Mouse (Mus musculus) spleen, adult 2 months (tissue): ENCODE results near the gene Tmem87b. TPM values are rescaled to one million over a fixed set of nuclear protein-coding genes. Genes with fewer than 3 reads are reported as not detected.
A peak's percentile ranks its signal among the peaks of the same experiment; 100 is the strongest.

ENCODE experiments used
- DNase-seq, 2 experiments: peaks; one replicate each; pipeline versions ENCODE4 v3.0.0 to v3.0.0-alpha.2; 2012 to 2021; ENCODE audit warnings: low spot score in 2 of 2, low read depth in 1 of 2
- H3K27ac ChIP-seq: fragments of 200-500 bp; 2 replicates; pipeline ENCODE4 v1.5.1; 2012; ENCODE audit warnings: low read length, inconsistent platforms; ENCODE audit not compliant: insufficient read depth
- H3K27me3 ChIP-seq: fragments of 200-500 bp; 2 replicates; pipeline ENCODE4 v1.6.1; 2012; ENCODE audit warnings: mild to moderate bottlenecking, moderate library complexity, low read length, inconsistent platforms; ENCODE audit not compliant: control insufficient read depth, insufficient read depth
- H3K36me3 ChIP-seq: fragments of 200-500 bp; 2 replicates; pipeline ENCODE4 v1.6.1; 2012; ENCODE audit warnings: mild to moderate bottlenecking, low read length, inconsistent platforms; ENCODE audit not compliant: control insufficient read depth, insufficient read depth
- H3K4me1 ChIP-seq: fragments of 200-500 bp; 2 replicates; pipeline ENCODE4 v1.6.1; 2011; ENCODE audit warnings: inconsistent platforms; ENCODE audit not compliant: control insufficient read depth, insufficient read depth, insufficient read length
- H3K4me3 ChIP-seq: fragments of 200-500 bp; 2 replicates; pipeline ENCODE4 v1.5.1; 2011; ENCODE audit warnings: mild to moderate bottlenecking, inconsistent platforms; ENCODE audit not compliant: insufficient read depth, insufficient read length; ENCODE audit errors: extremely low read depth
- CTCF ChIP-seq: fragments of 200-500 bp; IDR thresholded peaks from 2 replicates; pipeline ENCODE4 v1.5.1; 2011; ENCODE audit warnings: mild to moderate bottlenecking, inconsistent platforms; ENCODE audit not compliant: insufficient read depth, insufficient read length, insufficient replicate concordance; ENCODE audit errors: extremely low read depth
- POLR2A ChIP-seq: fragments of 200-500 bp; IDR thresholded peaks from 2 replicates; pipeline ENCODE4 v1.6.1; 2011; ENCODE audit warnings: low read depth, low read length, inconsistent platforms
- WGBS: fragments of 180-500 bp; shearing (Covaris S2); methylation state at CpG from one replicate; pipeline ENCODE4 v1.1.7; 2018; 5-methylcytosine and 5-hydroxymethylcytosine counted together
- polyA plus RNA-seq: library from polyadenylated mRNA; depleted of rRNA; stranded (reverse); fragments of >200 nt; gene quantifications from 2 replicates; pipeline ENCODE4 v1.2.3, GENCODE M21; 2012; rRNA removed

Gene Tmem87b
- polyA plus RNA-seq, result 5.6 and 5.9 TPM in 2 replicates

DNA sequence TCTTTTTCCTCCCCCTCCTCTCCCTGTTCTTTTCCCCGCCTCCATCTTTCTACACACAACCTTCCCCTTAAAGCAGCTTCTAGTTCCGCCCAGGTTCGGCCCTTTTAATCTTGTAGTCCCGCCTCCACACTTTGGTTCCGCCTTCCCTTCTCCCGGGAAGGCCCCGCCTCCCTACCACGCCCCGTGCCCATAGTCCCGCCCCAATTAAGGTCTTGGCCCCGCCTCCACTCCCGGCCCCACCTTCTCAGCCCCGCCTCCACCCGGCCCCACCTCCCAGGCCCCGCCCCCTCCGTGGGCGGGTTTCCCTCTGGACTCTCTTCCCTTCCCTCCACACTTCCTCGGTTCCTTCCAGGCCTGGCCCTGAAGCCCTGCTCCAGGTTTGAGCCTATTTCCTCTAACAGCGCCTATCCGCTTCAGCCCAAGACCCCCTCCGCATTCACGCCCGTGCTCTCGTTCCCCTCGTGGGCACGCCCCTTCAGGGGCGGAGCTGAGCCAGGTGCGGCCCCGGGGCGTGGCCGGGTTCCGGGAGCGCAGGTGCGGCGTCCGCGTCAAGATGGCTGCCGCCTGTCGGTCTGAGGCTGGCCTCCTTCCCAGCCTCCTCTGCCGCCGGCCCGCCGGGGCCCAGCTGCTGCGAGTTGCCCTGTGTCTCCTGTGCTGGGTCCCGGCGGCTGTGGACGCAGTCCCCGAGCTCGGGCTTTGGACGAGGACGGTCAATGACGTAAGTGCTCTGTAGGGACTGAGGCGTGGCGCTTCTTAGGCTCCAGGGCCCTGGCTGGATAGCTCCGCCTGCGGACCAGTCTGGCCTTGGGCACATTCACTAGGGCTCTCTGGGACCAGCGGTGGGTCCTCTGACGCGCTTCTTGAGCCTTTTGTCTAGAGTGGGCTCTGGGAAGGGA lies at the start of gene Tmem87b:
Tmem87b (plus strand) TSS at position 333 of the 896 bp plus-strand sequence.
- no peaks in the 10 kb centered on the region for H3K27me3 ChIP-seq
- peak; percentile 91 to 93 for DNase-seq
- peaks cover 4% of the 10 kb centered on the region; the same call in 1 of the 2 replicates for H3K4me1 ChIP-seq
- TF ChIP-seq CTCF, result no peak
- TF ChIP-seq POLR2A, result peak; percentile 71
- 1% methylated on average over 59 of the region's 59 CpGs for WGBS
- peak within 1 kb of the TSS; percentile 91 for H3K4me3 ChIP-seq
- peak within 1 kb of the TSS; percentile 84 for H3K27ac ChIP-seq
- H3K36me3 ChIP-seq, result no peaks in the 10 kb centered on the region

- no peak for DNase-seq
- Histone ChIP-seq H3K36me3 (no peaks in the 10 kb centered on the region), H3K27me3 (no peaks in the 10 kb centered on the region), H3K27ac (no peak overlapping the region), H3K4me3 (no peak overlapping the region), H3K4me1 (no peaks in the 10 kb centered on the region)
- no peak for TF ChIP-seq POLR2A
- TF ChIP-seq CTCF, result no peak
- WGBS, result 85% methylated on average over 4 of the region's 4 CpGs
These were observed 49.2 kb upstream of the Tmem87b start for GRCm38 (mm10) chr2:128768545-128769247.

- 89% methylated on average over 6 of the region's 6 CpGs for WGBS
- H3K4me3 ChIP-seq, result no peak overlapping the region
- TF ChIP-seq POLR2A, result no peak
- no peak for TF ChIP-seq CTCF
- no peak for DNase-seq
- no peaks in the 10 kb centered on the region for H3K36me3 ChIP-seq
- H3K27me3 ChIP-seq, result no peaks in the 10 kb centered on the region
- no peak overlapping the region for H3K27ac ChIP-seq
- H3K4me1 ChIP-seq, result no peaks in the 10 kb centered on the region
These were observed 47.4 kb upstream of the Tmem87b start for GRCm38 (mm10) chr2:128770557-128770956.

- no peak for TF ChIP-seq CTCF
- TF ChIP-seq POLR2A, result no peak
- Histone ChIP-seq H3K27ac (no peak overlapping the region), H3K4me3 (no peak overlapping the region), H3K4me1 (no peaks in the 10 kb centered on the region), H3K36me3 (no peaks in the 10 kb centered on the region), H3K27me3 (no peaks in the 10 kb centered on the region)
- no peak for DNase-seq
- 19% methylated on average over 4 of the region's 4 CpGs for WGBS
These were observed 46.9 kb upstream of the Tmem87b start for GRCm38 (mm10) chr2:128771048-128771447.

- Histone ChIP-seq H3K4me1 (no peaks in the 10 kb centered on the region), H3K27me3 (no peaks in the 10 kb centered on the region), H3K27ac (no peak overlapping the region), H3K36me3 (no peaks in the 10 kb centered on the region), H3K4me3 (no peak overlapping the region)
- WGBS, result 86% methylated on average over 7 of the region's 7 CpGs
- TF ChIP-seq POLR2A, result no peak
- TF ChIP-seq CTCF, result no peak
- no peak for DNase-seq
These were observed 46.1 kb upstream of the Tmem87b start for GRCm38 (mm10) chr2:128771750-128772338.

- no peak for TF ChIP-seq CTCF
- TF ChIP-seq POLR2A, result no peak
- WGBS, result 67% methylated on average over 5 of the region's 5 CpGs
- H3K27ac ChIP-seq, result no peak overlapping the region
- no peaks in the 10 kb centered on the region for H3K36me3 ChIP-seq
- no peak for DNase-seq
- no peak overlapping the region for H3K4me3 ChIP-seq
- H3K4me1 ChIP-seq, result no peaks in the 10 kb centered on the region
- H3K27me3 ChIP-seq, result no peaks in the 10 kb centered on the region
These were observed 35.7 kb upstream of the Tmem87b start for GRCm38 (mm10) chr2:128782231-128782630.

DNA sequence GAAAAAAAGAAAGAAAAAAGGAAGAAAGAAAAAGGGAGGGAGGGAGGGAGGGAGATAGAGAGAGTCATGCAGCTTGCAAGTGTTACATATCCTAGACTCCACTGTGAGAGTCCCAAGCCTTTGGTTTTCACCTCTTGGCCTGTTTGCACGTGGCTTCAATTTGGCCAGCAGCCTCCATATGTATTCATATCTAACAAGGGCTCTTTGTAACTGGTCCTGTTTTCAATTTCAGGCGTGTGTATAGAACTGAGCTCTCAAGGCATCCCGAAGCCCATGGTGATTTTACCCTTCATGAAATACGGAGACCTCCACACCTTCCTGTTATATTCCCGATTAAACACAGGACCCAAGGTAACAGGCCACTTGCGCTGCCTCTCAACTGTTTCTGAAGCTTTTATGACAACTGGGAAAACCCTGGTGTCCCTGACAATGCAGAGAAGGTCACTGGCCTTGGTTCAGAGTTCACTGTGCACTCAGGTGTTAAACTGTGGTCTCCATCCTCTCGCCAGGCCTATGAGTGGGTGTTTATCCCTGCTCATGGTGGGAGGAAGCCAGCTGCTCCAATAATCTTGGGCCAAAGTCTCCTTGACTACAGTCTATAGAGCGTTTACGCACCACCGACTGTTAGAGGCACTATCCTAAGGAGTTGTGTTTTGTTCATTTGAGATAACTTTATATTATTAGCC lies 34.1 kb upstream of the Tmem87b start:
- WGBS, result 89% methylated on average over 10 of the region's 10 CpGs
- Histone ChIP-seq H3K4me1 (no peaks in the 10 kb centered on the region), H3K36me3 (no peaks in the 10 kb centered on the region), H3K27me3 (no peaks in the 10 kb centered on the region), H3K4me3 (no peak overlapping the region), H3K27ac (no peak overlapping the region)
- TF ChIP-seq POLR2A (no peak), CTCF (no peak)
- DNase-seq, result no peak
